In the genomic region with DNA sequence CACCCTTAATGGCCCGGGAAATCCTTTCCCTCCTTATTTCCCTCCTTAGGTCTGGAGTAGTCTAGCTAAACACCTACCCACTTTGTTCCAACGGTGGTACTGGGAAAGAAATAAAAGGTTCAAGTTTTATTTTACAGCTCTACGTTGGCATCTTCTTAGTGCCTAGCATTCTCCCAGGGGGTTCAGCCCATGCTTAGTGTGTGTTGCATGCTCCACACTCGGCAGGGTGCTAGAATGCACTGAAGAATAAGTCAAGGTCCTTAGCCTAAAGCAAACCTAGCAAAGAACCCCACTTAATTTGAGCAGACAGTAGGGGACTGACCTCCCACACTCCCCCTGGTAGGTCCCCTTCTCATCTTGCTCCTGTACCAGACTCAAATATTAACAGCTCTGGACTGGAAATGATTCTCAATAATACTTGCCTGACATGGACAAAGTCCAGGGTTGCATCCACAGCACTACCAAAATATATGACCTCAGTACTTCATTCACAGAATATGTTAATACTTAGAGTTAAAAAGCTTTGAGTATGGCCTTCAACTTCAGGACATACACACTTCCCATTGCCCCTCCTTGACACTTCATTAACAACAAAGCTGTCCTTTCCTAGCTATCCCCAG, we compare ENCODE assay signal across 8 mouse cellular contexts. TPM values are rescaled to one million over a fixed set of nuclear protein-coding genes. Genes with fewer than 3 reads are reported as not detected.
DNase-seq lines count a peak whose midpoint lies in the region; ATAC-seq and TF ChIP-seq lines count a peak whose summit lies in the region.

No protein-coding gene starts in this region.

- ATAC-seq in liver, embryonic 11.5 days (replicated peaks; ENCODE audit: low FRiP score), result no peak

- H3K9me3 ChIP-seq in liver, embryonic 11.5 days (ENCODE audit: control insufficient read depth, low read length), result no peaks in the 10 kb centered on the region

- H3K4me2 ChIP-seq in liver, embryonic 11.5 days, result peak overlapping the region; percentile 87

- DNase-seq in lung, adult 2 months, result no peak
- no peak for DNase-seq in lung, adult 18-20 months
- peak; percentile 61 for DNase-seq in cerebellum, adult 9-11 months
- DNase-seq in heart, postnatal 4 days, result peak; percentile 7
- DNase-seq in liver, embryonic 11.5 days (ENCODE audit: low spot score), result no peak
- DNase-seq in right cerebral cortex, postnatal 4 days, result no peak
- no peak for DNase-seq in gastrocnemius, postnatal 14 days
- DNase-seq in urinary bladder, postnatal 36 days (ENCODE audit: low spot score in 2 of 2), result no peak

- 18% methylated on average over 4 of the region's 4 CpGs for WGBS in lung, adult 2 months
- 28% methylated on average over 4 of the region's 4 CpGs for WGBS in liver, embryonic 11.5 days

- H3K27ac ChIP-seq in liver, embryonic 11.5 days (ENCODE audit: low read depth, low read length), result no peak overlapping the region

- intact Hi-C loops in gastrocnemius, postnatal 14 days (cut with DNase I; ENCODE audit: low total_unique reads), result loop anchor here (5.0 kb wide), 1 partner anchor 68 kb away; no protein-coding TSS in a partner anchor

- no peak for TF ChIP-seq CTCF in lung, adult 2 months (IDR thresholded peaks at IDR 0.05; ENCODE audit: insufficient read depth, low read length)

- H3K4me3 ChIP-seq in lung, adult 2 months (replicated peaks; ENCODE audit: extremely low read depth, low read depth, low read length), result peak overlapping the region; percentile 68
- H3K4me3 ChIP-seq in liver, embryonic 11.5 days (ENCODE audit: low read depth, low read length), result peak overlapping the region; percentile 96

- no peaks in the 10 kb centered on the region for H3K36me3 ChIP-seq in liver, embryonic 11.5 days (ENCODE audit: control insufficient read depth, insufficient read depth, low read length)

- no peaks in the 10 kb centered on the region; the same call in 1 of the 2 replicates for H3K4me1 ChIP-seq in lung, adult 2 months (ENCODE audit: control insufficient read depth, insufficient read depth, low read length)
- H3K4me1 ChIP-seq in liver, embryonic 11.5 days (replicated peaks; ENCODE audit: control insufficient read depth, insufficient read depth, low read length), result peaks cover 6% of the 10 kb centered on the region

- 0 out of 2 replicates have a peak, but pooled peaks cover 2% of the 10 kb centered on the region for H3K27me3 ChIP-seq in liver, embryonic 11.5 days (replicated peaks; ENCODE audit: control insufficient read depth, insufficient read depth, low read length)

- H3K9ac ChIP-seq in liver, embryonic 11.5 days (ENCODE audit: low read depth, low read length), result peak overlapping the region; percentile 94

- no peak for TF ChIP-seq POLR2A in lung, adult 2 months (IDR thresholded peaks at IDR 0.05; ENCODE audit: borderline replicate concordance, extremely low read depth, low read depth, low read length)

RNA-seq across cellular contexts. Expression of a gene that starts 0.6 kb away (rescaled TPM):
- 2.4 and 4.0 TPM in 2 replicates for polyA plus RNA-seq in lung, adult 2 months (2012; rRNA removed)
- total RNA-seq in heart, postnatal 4 days (2021), result 10 to 100 TPM; 33.0 to 33.4 TPM
- 37.2 and 38.8 TPM in 2 replicates for polyA plus RNA-seq in liver, embryonic 11.5 days (2014; fragmentation: Nextera tagmentation; extraction: Ambion mirVana)
- 10 to 100 TPM; 18.2 to 21.6 TPM for total RNA-seq in gastrocnemius, postnatal 14 days (2021)

Comparison
In these comparisons a context has a peak if more than half of its experiments do, and no peak if none do; other contexts are left out.
1. DNase-seq: peak in cerebellum, adult 9-11 months (single experiment) and heart, postnatal 4 days (single experiment); none in lung, adult 2 months (single experiment), lung, adult 18-20 months (0 of 2), liver, embryonic 11.5 days (single experiment), right cerebral cortex, postnatal 4 days (single experiment), gastrocnemius, postnatal 14 days (single experiment) and urinary bladder, postnatal 36 days (0 of 2).